Mouse (Mus musculus) intestine, embryonic 14.5 days (tissue): ENCODE measurements around the gene Astn1. TPM values are rescaled to one million over a fixed set of nuclear protein-coding genes. Genes with fewer than 3 reads are reported as not detected.

Source experiments
- ATAC-seq: fragments of 200-750 bp; cut with Nextera tagmentation; replicated peaks from 2 replicates; pipeline ENCODE4 v1.8.0; 2017; ENCODE audit warnings: low read depth, moderate number of reproducible peaks, moderate TSS enrichment, moderate library complexity; ENCODE audit not compliant: low FRiP score, low TSS enrichment
- DNase-seq: peaks from one replicate; pipeline ENCODE4 v3.0.0-alpha.2; 2018; ENCODE audit warnings: low spot score
- H3K27ac ChIP-seq: fragments of 300-500 bp; sonication (generic); 2 replicates; pipeline ENCODE4 v1.5.1; 2014; ENCODE audit warnings: low read depth, mild to moderate bottlenecking, control low read depth
- H3K27me3 ChIP-seq: fragments of 300-500 bp; sonication (generic); replicated peaks from 2 replicates; pipeline ENCODE4 v1.6.1; 2014; ENCODE audit warnings: low read length, control low read depth; ENCODE audit not compliant: control insufficient read depth, insufficient read depth
- H3K36me3 ChIP-seq: fragments of 300-500 bp; sonication (generic); 2 replicates; pipeline ENCODE4 v1.6.1; 2014; ENCODE audit warnings: low read length, control low read depth; ENCODE audit not compliant: control insufficient read depth, insufficient read depth
- H3K4me1 ChIP-seq: fragments of 300-500 bp; sonication (generic); replicated peaks from 2 replicates; pipeline ENCODE4 v1.6.1; 2014; ENCODE audit warnings: low read length, control low read depth, mixed read lengths; ENCODE audit not compliant: control insufficient read depth, insufficient read depth
- H3K4me2 ChIP-seq: fragments of 300-500 bp; sonication (generic); 2 replicates; pipeline ENCODE4 v1.6.1; 2014; ENCODE audit warnings: low read length
- H3K4me3 ChIP-seq: fragments of 300-500 bp; sonication (generic); 2 replicates; pipeline ENCODE4 v1.5.1; 2014; ENCODE audit warnings: low read depth, low read length, control low read depth, mixed read lengths
- H3K9ac ChIP-seq: fragments of 300-500 bp; sonication (generic); 2 replicates; pipeline ENCODE4 v1.6.1; 2014; ENCODE audit warnings: mild to moderate bottlenecking, low read length
- H3K9me3 ChIP-seq: fragments of 300-500 bp; sonication (generic); 2 replicates; pipeline ENCODE4 v1.6.1; 2016; ENCODE audit warnings: low read length, control low read depth; ENCODE audit not compliant: control insufficient read depth
- WGBS: fragments of 180-500 bp; shearing (Covaris S2); extraction: QIAGEN DNeasy Blood & Tissue Kit; methylation state at CpG from one replicate; pipeline ENCODE4 v1.1.7; 2014; 5-methylcytosine and 5-hydroxymethylcytosine counted together
- microRNA counts: library from miRNA; unstranded; fragments of <30 nt; microRNA quantifications from one replicate; lab custom pipeline; 2016
- microRNA-seq: library from miRNA; unstranded; fragments of <30 nt; microRNA quantifications from one replicate; pipeline ENCODE4, GENCODE M21; 2016
- polyA plus RNA-seq: library from polyadenylated mRNA; unstranded; fragments of >200 nt; fragmentation: Nextera tagmentation; extraction: Ambion mirVana; gene quantifications from 2 replicates; pipeline ENCODE4 v1.2.1, GENCODE M21; 2014

The Astn1 gene
- polyA plus RNA-seq, 1 experiment from 2014 or later = 2.2 TPM

DNA sequence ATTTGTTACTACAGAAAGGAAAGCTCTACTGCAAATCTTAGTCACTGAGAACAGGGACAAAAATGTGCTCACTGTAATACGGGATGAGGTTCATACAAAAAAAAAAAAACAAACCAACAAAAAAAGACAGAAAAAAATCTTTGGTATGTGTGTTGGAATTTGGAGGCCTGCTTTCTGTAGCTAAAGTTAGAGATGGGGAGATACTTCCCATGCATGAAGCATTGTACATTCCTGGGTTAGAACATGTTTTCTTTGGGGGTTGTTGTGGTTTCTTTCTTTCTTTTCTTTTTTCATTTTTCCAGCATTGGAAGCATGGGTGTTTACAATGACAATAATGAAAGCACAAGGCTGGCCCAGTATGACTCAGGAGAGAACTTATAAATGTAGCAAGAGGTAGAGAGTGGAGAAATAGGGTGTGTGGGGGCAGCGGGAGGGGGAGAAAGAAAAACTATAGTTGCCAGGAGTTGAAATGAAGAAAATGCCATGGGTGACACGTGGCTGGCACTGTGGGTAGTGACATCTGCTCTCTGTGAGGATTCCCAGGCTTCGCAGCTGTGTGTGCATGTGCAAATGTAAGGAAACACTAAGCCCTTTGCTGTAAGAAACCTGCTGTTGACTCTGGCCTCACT, 370.9 kb downstream of the Astn1 start:
- Histone ChIP-seq H3K4me2 (no peak overlapping the region), H3K4me3 (no peak overlapping the region), H3K36me3 (no peaks in the 10 kb centered on the region), H3K27ac (no peak overlapping the region), H3K4me1 (0 out of 2 replicates have a peak, but pooled peaks cover 3% of the 10 kb centered on the region), H3K27me3 (no peaks in the 10 kb centered on the region), H3K9me3 (no peaks in the 10 kb centered on the region), H3K9ac (no peak overlapping the region)
- 53% methylated on average over 4 of the region's 4 CpGs for WGBS
- ATAC-seq (no peak), DNase-seq (no peak)

DNA sequence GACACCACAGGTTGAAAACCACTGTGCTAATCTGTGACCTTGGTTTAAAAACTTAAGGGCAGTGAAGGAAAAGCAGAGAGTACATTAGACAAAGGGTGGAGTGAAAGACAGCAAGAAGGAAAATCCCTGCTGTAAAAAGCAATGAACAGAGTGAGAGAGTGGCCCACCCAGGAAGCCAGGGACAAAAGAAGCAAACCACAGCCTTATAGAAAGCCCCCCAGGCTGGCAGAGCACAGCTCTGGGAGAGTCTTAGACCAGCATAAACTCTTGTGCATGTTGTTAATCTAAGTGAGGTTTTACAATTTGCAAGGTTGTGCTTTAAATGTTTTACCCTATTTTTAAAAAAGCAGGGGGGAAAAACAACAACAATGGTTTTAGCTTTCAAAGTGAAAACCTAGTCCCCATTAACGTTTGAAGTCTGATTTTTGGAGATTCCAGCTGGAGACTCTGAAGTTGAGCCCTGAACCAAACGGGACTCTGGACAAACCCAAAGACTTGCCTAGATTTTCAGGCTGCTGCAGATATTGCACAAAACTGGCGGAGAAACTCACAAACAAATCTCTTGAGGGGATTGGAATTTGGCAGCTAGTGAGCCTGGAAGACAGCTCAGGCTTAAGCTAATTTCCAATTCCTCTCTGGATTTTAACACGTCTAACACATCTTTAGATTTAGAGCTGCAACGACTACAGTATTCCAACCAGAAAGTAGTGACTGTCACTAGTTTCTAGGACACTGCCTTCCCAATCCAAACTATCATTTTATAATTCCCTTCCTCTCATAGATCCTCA, 377.3 kb downstream of the Astn1 start:
- 48% methylated on average over 5 of the region's 5 CpGs for WGBS
- H3K4me2 ChIP-seq = no peak overlapping the region
- H3K27ac ChIP-seq = no peak overlapping the region
- no peaks in the 10 kb centered on the region for H3K36me3 ChIP-seq
- DNase-seq (no peak), ATAC-seq (no peak)
- H3K9ac ChIP-seq = no peak overlapping the region
- no peaks in the 10 kb centered on the region for H3K27me3 ChIP-seq
- H3K4me1 ChIP-seq = no peaks in the 10 kb centered on the region
- H3K9me3 ChIP-seq = no peaks in the 10 kb centered on the region
- H3K4me3 ChIP-seq = no peak overlapping the region

DNA sequence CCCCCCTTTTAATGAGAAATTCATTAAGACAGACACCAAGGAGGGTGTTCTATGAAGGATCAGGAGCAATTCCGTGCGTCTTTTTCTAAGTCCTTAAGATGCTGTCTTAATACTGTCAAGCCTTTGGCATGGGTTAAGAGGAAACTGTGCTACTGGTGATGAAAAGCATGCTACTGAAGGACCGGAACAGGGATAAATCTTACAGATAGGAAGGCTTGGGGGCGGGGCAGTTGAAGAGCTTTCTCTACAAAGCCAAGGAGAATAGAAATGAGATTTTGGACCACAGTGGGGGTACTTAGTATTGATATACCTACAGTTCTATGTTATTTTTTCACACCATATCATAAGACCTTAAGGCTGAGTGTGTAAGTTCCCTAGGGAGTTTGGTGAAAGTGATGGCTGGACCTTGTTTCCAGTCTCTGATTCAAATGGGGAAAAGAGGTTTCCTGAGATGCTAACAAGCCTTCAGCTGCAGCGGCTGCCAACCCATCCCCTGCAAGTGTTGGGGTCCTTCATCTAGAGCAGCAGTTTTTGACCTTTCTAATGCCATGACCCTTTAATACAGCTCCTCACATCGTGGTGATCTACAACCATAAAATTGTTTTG, 378.2 kb downstream of the Astn1 start:
- H3K4me3 ChIP-seq = no peak overlapping the region

DNA sequence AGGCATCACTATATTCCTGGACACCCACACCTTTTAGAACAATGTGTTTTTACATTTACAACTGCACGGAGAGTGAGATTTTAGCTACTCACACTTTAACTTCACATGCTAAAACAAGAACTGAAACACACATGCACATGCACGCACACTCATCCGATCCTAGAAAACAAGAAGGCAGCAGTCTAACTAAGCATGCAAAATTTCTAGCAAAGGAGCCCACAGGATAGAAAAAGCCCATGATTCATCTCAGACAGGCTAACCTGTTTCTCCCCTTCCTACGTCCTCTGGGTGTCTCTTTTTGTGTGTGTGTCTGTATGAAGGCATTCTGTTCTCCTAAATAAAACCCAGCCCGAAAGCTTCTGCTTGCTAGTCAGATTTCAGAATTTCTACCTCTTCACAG, 378.9 kb downstream of the Astn1 start:
- no peak overlapping the region for H3K4me2 ChIP-seq

More for the DNA sequence above, 378.2 kb downstream of the Astn1 start:
- H3K4me1 ChIP-seq = no peaks in the 10 kb centered on the region
- no peak overlapping the region for H3K9ac ChIP-seq
- ATAC-seq = no peak
- no peak overlapping the region for H3K27ac ChIP-seq
- H3K9me3 ChIP-seq = no peaks in the 10 kb centered on the region
- WGBS = 59% methylated on average over 6 of the region's 6 CpGs
- no peak overlapping the region for H3K4me2 ChIP-seq
- no peaks in the 10 kb centered on the region for H3K27me3 ChIP-seq
- DNase-seq = no peak
- no peaks in the 10 kb centered on the region for H3K36me3 ChIP-seq

More for the DNA sequence above, 378.9 kb downstream of the Astn1 start:
- no peaks in the 10 kb centered on the region for H3K4me1 ChIP-seq
- H3K36me3 ChIP-seq = no peaks in the 10 kb centered on the region
- H3K4me3 ChIP-seq = no peak overlapping the region
- H3K9me3 ChIP-seq = no peaks in the 10 kb centered on the region
- DNase-seq (no peak), ATAC-seq (no peak)
- 85% methylated on average over 5 of the region's 5 CpGs for WGBS
- H3K27me3 ChIP-seq = no peaks in the 10 kb centered on the region
- H3K9ac ChIP-seq = no peak overlapping the region
- no peak overlapping the region for H3K27ac ChIP-seq

MicroRNA genes within 50 kb of the gene (microRNA counts, 519-probe panel; counts per million panel counts)
- not detected for microRNA mmu-miR-488 (lab: Ali Mortazavi, UCI)

Small RNAs within 50 kb of the gene (microRNA-seq; reads per million reads assigned to microRNA genes)
- 14.1 reads per million, percentile 43 among the genes with 10 or more reads in this experiment for gene Mir488

Other genes with a start within 250 kb of the Astn1 start
- 0.60 and 1.3 TPM in 2 replicates for gene Brinp2, start 5.9 kb upstream of the Astn1 start, polyA plus RNA-seq